Mouse (Mus musculus) stomach, embryonic 14.5 days (tissue): ENCODE measurements around the gene Olfr1145. TPM values are rescaled to one million over a fixed set of nuclear protein-coding genes. Genes with fewer than 3 reads are reported as not detected.

Source experiments
- polyA plus RNA-seq: library from polyadenylated mRNA; unstranded; fragments of >200 nt; fragmentation: Nextera tagmentation; extraction: Ambion mirVana; gene quantifications from 2 replicates; pipeline ENCODE4 v1.2.1, GENCODE M21; 2014

Olfr1145 gene
- polyA plus RNA-seq, 1 experiment from 2014 or later: not detected

Other genes with a start within 250 kb of the Olfr1145 start
- gene Olfr1129, start 235.9 kb upstream of the Olfr1145 start, polyA plus RNA-seq: not detected in 2 replicates
- gene Olfr1130, start 203.6 kb upstream of the Olfr1145 start, polyA plus RNA-seq: not detected in 2 replicates
- not detected in 2 replicates for gene Olfr1131, start 182.7 kb upstream of the Olfr1145 start, polyA plus RNA-seq
- gene Olfr1132, start 172.3 kb upstream of the Olfr1145 start, polyA plus RNA-seq: not detected in 2 replicates
- gene Olfr1133, start 162.4 kb upstream of the Olfr1145 start, polyA plus RNA-seq: not detected in 2 replicates
- not detected in 2 replicates for gene Olfr1134, start 151.4 kb upstream of the Olfr1145 start, polyA plus RNA-seq
- not detected in 2 replicates for gene Olfr1135, start 136.2 kb upstream of the Olfr1145 start, polyA plus RNA-seq
- not detected in 2 replicates for gene Olfr1136, start 115.9 kb upstream of the Olfr1145 start, polyA plus RNA-seq
- not detected in 2 replicates for gene Olfr1137, start 96.6 kb upstream of the Olfr1145 start, polyA plus RNA-seq
- gene Olfr1138, start 69.8 kb upstream of the Olfr1145 start, polyA plus RNA-seq: not detected in 2 replicates
- not detected in 2 replicates for gene Olfr1140, start 66.1 kb upstream of the Olfr1145 start, polyA plus RNA-seq
- not detected in 2 replicates for gene Olfr1141, start 55.8 kb upstream of the Olfr1145 start, polyA plus RNA-seq
- not detected in 2 replicates for gene Olfr152, start 30.3 kb upstream of the Olfr1145 start, polyA plus RNA-seq
- gene Olfr1143, start 9.2 kb upstream of the Olfr1145 start, polyA plus RNA-seq: not detected in 2 replicates
- not detected in 2 replicates for gene Olfr1148, start 20.7 kb downstream of the Olfr1145 start, polyA plus RNA-seq
- gene Olfr1150-ps1, start 34.2 kb downstream of the Olfr1145 start, polyA plus RNA-seq: not detected in 2 replicates
- gene Olfr1151, start 46.0 kb downstream of the Olfr1145 start, polyA plus RNA-seq: not detected in 2 replicates
- 0.06 TPM in 1 of 2 replicates, not detected in the other for gene Olfr1152, start 56.7 kb downstream of the Olfr1145 start, polyA plus RNA-seq
- gene Olfr1153, start 85.1 kb downstream of the Olfr1145 start, polyA plus RNA-seq: not detected in 2 replicates
- gene Olfr1154, start 95.3 kb downstream of the Olfr1145 start, polyA plus RNA-seq: not detected in 2 replicates
- gene Olfr1155, start 135.3 kb downstream of the Olfr1145 start, polyA plus RNA-seq: not detected in 2 replicates
- not detected in 2 replicates for gene Olfr1156, start 143.3 kb downstream of the Olfr1145 start, polyA plus RNA-seq
- gene Olfr1157, start 158.5 kb downstream of the Olfr1145 start, polyA plus RNA-seq: not detected in 2 replicates
- gene Olfr74, start 164.8 kb downstream of the Olfr1145 start, polyA plus RNA-seq: not detected in 2 replicates
- gene Olfr1158, start 180.3 kb downstream of the Olfr1145 start, polyA plus RNA-seq: not detected in 2 replicates
- not detected in 2 replicates for gene Olfr1160, start 198.4 kb downstream of the Olfr1145 start, polyA plus RNA-seq
- gene Olfr1161, start 213.0 kb downstream of the Olfr1145 start, polyA plus RNA-seq: not detected in 2 replicates
- not detected in 2 replicates for gene Olfr73, start 227.9 kb downstream of the Olfr1145 start, polyA plus RNA-seq
- gene Olfr1162, start 241.3 kb downstream of the Olfr1145 start, polyA plus RNA-seq: not detected in 2 replicates